Mouse (Mus musculus) MEL (cell line): Measurements from ENCODE around the gene Ctns.

Experiments
- BHLHE40 ChIP-seq: IDR thresholded peaks from 2 replicates; pipeline ENCODE4 v1.6.1; 2012; ENCODE audit warnings: low read depth, mild to moderate bottlenecking, inconsistent platforms, low read length, improper control_type of control experiment, borderline replicate concordance
- CTCF ChIP-seq, 3 experiments: IDR thresholded peaks in 2 of 3; conservative IDR thresholded peaks in 1 of 3; 2 replicates each; pipeline ENCODE4 v1.5.1; 2011 to 2012; ENCODE audit warnings: low read length in 3 of 3, low read depth in 2 of 3, mild to moderate bottlenecking in 2 of 3, improper control_type of control experiment in 1 of 3, inconsistent platforms in 1 of 3, mixed read lengths in 1 of 3, moderate library complexity in 1 of 3; ENCODE audit not compliant: control insufficient read depth in 1 of 3, insufficient read depth in 1 of 3, poor library complexity in 1 of 3, severe bottlenecking in 1 of 3
- GATA1 ChIP-seq: IDR thresholded peaks from 2 replicates; pipeline ENCODE4 v1.6.1; 2011; ENCODE audit warnings: low read depth, low read length, improper control_type of control experiment
- MYC ChIP-seq: IDR thresholded peaks from 2 replicates; pipeline ENCODE4 v1.6.1; 2011; ENCODE audit warnings: low read depth, mild to moderate bottlenecking, low read length, improper control_type of control experiment, moderate library complexity
- POLR2A ChIP-seq, 2 experiments: IDR thresholded peaks; 2 replicates each; pipeline ENCODE4 v1.6.1; 2011 to 2012; ENCODE audit warnings: low read length in 2 of 2, mild to moderate bottlenecking in 2 of 2, control low read depth in 1 of 2, improper control_type of control experiment in 1 of 2, low read depth in 1 of 2, moderate library complexity in 1 of 2; ENCODE audit not compliant: control insufficient read depth in 1 of 2, insufficient read depth in 1 of 2, poor library complexity in 1 of 2
- POLR2AphosphoS2 ChIP-seq: IDR thresholded peaks from 2 replicates; pipeline ENCODE4 v1.6.1; 2011; ENCODE audit warnings: low read length, improper control_type of control experiment

DNA sequence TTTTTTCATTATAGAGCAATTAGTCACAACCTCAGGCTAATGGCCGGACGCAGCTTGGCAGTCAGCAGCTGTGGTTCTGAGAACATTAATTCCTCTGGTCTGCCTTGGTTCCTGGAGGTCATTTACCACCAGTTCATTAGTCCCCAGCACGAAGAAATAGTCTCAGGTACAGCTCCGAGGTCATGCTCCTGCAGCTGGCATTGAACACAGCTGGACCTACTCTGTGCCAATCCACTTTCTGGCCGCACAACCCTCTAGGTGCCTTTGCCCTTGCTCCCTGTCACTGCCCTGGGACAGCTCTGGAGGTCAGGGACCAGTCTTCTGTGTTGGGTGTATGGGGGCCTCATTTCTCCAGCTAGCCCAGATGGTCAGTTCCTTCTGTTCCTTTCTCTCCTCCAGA is 30.0 kb upstream of the Ctns start:
- TF ChIP-seq POLR2A (IDR thresholded peaks at IDR 0.05; ENCODE audit: control insufficient read depth in 1 of 2, insufficient read depth in 1 of 2, low read depth in 1 of 2, low read length in 2 of 2, poor library complexity in 1 of 2) (no peak), GATA1 (no peak), BHLHE40 (no peak), CTCF (IDR thresholded peaks at IDR 0.05 in 2 of 3, conservative IDR thresholded peaks at IDR 0.05 in 1 of 3; ENCODE audit: control insufficient read depth in 1 of 3, insufficient read depth in 1 of 3, low read depth in 2 of 3, low read length in 3 of 3, poor library complexity in 1 of 3, severe bottlenecking in 1 of 3) (no peak), MYC (no peak), POLR2AphosphoS2 (no peak)
